Mouse (Mus musculus) lung, postnatal 10 days (tissue): Measurements from ENCODE around the gene Gm37240.
A peak's percentile ranks its signal among the peaks of the same experiment; 100 is the strongest.

Source experiments
- DNase-seq: peaks from one replicate; pipeline ENCODE4 v3.0.0; 2021

Gene Gm37240

DNA sequence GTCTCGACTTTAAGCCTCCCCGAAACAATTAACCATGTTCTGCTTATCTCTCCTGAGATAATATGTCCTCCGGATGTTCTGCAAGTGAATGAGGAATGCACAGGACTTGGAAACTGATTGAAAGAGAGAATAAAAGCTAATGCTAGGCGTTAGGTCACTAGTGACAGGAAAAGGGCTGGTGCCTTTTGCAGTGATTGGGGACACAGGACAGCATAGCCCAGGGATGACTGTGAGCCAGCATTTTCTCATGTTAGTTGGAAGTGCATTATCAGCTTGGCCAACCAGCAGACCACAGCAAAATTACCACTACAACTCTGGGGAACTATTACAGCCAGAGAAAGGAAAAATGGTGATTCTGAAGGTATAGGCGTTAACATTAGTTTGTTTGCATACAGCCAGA, 1163.3 kb downstream of the Gm37240 start:
- DNase-seq = no peak

DNA sequence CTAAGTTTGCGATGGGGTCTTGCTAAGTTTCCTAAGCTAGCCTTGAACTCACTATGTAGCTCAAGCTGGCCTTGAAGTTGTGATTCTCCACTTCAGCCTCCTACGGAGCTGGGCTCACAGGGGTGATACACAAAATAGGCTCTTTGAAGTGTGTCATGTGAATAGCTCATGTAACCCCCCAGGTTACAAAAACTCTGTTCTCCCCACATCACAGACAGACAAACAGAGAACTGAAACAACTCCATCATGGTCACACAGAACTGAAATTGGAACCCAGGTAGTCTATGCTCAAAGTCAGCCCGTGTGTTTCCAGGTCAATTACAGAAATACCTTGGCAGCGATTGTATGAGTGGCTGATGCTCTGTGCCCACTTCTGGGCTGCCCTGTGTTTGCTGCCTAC, 1164.6 kb downstream of the Gm37240 start:
- DNase-seq = no peak

DNA sequence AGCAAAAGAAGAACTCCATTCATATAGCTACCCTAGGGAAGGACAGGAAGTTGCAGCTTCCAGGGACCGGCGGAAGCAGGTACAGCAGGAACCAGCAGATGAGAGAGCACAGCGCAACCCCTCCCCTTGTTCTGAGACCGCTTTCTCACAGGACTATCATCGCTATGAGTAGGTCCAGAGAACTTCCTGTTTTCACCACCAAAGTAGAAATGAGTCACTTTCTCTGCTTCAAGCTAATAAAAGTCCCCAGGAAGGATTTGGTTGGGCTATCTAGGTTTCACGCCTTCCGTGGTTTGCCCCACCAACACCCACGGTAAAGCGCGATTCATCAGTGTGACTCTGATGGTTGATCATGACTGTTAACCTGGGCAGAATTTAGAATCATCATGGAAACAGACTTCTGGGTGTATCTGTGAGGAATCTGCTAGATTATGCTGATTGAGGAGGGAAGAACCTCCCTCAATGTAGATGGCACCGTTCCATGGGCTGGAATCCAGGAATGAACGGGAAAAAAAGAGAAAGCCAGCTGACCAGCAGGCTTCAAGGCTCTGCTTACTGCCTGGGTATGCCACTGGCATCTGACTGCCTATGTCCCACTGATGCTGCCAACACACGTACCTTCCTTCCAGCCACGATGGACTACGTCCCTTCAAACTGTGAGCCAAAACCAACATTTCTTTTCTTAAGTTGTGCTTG, 1172.1 kb downstream of the Gm37240 start:
- peak; percentile 8 for DNase-seq

DNA sequence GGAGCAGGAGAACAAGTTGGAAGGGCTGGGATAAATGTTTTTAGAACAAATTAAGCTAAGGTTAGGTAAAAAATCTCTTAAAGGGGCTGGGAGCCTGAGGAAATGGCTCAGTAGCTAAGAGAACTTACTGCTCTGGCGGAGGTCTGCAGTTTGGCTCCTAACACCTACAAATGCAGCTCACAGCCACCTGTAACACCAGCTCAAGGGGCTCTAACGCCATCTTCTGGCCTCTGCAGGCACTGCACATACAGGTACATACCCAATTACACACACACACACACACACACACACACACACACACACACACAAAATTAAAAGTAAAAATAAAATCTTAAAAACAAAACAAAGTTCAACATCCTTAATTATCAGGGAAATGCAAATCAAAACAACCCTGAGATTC, 1174.4 kb downstream of the Gm37240 start:
- DNase-seq = no peak

DNA sequence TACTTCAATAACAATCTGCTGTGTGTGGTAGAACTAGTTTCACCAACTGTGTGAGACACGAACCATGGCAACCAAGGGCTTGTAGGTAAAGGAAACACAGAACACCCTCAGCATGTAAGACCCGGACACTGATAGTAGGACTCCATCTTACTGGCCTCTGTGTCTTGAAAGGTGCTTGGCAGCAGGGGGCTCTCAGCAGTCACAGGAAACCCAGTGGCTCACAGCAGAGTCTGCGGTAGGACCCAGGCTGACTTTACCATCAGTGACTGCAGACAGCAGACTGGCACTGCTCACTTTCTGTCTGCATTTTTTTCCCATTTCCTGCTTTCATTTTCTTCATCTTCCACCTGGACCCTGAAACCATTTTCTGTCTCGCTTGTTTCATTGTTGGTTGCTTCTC, 1176.6 kb downstream of the Gm37240 start:
- DNase-seq = no peak

- no peak for DNase-seq
Measured at GRCm38 (mm10) chr3:84709967-84710366, 1177.4 kb downstream of the Gm37240 start.

DNA sequence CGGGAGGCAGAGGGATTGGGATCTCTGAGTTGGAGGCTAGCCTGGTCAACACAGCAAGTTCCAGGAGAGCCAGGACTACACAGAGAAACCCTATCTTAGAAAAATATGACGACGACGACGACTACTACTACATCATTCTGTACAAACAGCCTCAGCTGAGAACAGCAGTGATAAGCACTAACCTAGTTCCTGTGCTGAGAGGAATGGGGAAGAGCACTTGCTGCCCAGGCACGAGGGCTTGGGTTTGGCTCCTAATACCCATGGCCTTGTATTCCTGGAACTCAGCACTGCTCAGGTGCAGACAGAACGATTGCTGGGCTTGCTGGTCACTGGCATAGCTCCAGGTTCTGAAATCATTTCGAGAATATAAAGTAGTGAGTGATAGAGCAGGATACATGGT, 1178.2 kb downstream of the Gm37240 start:
- no peak for DNase-seq

- DNase-seq = peak; percentile 20
Measured at GRCm38 (mm10) chr3:84708469-84708868, 1178.8 kb downstream of the Gm37240 start.

GRCm38 (mm10) chr3:84705224-84705623, 1182.1 kb downstream of the Gm37240 start:
- DNase-seq = no peak

- no peak for DNase-seq
Measured at GRCm38 (mm10) chr3:84703083-84703810, 1184.1 kb downstream of the Gm37240 start.

GRCm38 (mm10) chr3:84701964-84702363, 1185.4 kb downstream of the Gm37240 start:
- DNase-seq = no peak

DNA sequence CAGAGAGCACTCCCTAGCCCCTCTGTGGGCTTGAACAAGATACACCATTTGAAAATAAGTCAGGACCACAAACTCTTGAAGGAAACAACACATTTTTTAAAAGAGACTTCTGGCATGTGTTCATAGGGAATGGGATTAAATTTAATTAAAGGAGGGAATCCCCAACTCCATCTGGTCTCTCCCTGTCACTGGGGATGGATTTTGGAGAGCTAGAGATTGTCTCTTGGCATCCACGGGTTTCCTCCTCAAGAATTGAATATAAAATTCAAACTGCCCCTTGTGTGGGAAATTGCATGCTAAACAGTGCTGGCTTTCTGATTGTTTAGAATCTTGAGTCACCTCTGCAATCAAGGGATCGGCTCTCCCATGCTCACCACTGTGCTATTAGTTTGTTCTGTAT, 1185.8 kb downstream of the Gm37240 start:
- no peak for DNase-seq

DNA sequence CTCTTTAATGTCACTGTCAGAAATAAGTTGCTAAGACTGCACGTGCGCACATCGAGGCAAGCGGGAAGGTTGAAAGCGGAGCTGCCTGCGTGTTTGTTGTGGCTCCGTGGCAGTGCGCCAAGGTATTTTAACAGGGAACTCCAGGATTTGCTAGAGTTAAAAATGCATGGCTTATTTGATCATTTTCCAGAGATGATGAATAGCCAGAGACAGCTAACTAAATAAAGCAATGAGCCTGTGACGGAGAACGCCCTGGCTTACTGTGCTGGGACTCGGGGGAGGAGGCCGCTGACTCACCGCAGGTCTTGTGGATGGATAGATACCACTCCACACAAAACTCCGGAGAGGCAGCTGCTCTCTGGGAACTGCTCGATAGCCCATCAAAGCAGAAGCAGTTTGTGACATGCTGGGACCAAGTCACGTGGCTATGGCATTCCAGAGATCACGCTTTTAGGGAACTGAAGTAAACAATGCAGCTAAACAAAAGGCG, 1190.8 kb downstream of the Gm37240 start:
- DNase-seq = peak; percentile 76

GRCm38 (mm10) chr3:84695867-84696361, 1191.4 kb downstream of the Gm37240 start:
- peak; percentile 79 for DNase-seq

GRCm38 (mm10) chr3:84695418-84695817, 1191.9 kb downstream of the Gm37240 start:
- no peak for DNase-seq

GRCm38 (mm10) chr3:84693886-84694285, 1193.4 kb downstream of the Gm37240 start:
- peak; percentile 28 for DNase-seq

DNA sequence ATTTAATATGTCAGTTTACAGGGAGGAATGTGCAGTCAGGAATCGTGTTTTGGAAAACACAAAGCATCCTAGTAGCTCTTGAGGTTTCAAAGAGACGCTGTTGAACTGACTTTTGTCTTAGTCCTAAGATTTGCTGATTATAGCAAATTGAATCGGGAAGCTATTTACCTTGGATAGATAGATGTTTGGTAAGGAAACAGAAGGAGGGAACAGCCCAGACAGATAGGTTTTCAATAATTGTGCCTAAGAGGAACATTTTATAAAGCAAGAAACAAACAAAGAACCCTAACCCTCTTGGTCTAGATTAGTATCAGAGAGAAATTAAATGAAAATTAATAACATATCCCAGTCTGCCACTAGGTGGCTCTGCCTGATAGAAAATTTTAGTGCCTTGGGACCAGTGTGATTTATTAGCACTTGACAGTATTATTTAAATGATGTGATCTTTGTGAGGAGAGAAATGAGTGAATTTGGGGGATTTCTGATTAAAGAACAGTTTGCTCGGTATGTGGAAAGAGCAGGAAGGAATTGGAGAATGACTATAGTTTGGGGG, 1194.6 kb downstream of the Gm37240 start:
- DNase-seq = peak; percentile 61

DNA sequence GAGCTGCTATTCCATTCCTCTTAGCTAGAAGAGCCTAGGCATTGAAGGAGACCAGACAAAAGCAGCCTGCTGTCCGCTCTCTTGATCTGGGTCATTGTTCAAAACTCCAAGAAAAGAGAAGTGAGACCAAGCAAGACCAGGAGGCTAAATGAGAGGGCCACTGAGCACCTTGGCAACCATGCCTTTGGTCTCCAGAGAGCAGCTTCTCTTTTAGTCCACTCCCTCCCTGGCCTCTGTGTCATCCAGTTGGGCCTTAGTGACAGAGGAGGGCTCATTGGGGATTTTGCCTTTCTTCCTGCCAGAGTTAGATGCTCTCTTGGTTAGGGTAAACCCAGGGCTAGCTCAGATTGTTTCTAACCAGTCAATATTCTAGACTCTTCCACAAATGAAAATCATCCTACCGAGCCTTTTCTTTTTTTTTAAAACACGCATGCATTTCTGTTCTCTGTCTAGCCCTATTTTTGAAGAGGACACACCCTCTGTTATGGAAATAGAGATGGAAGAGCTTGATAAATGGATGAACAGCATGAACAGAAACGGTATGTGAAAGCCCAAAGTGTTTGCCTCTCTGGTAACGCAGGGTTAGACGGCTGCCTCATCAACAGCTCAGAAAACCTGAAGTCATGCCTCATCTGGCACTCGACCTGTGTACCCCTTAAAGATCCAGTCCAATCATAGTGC, 1197.1 kb downstream of the Gm37240 start:
- DNase-seq = no peak

GRCm38 (mm10) chr3:84689656-84690055, 1197.7 kb downstream of the Gm37240 start:
- DNase-seq = no peak

GRCm38 (mm10) chr3:84688176-84688575, 1199.1 kb downstream of the Gm37240 start:
- no peak for DNase-seq

GRCm38 (mm10) chr3:84687488-84687846, 1199.9 kb downstream of the Gm37240 start:
- DNase-seq = no peak

DNA sequence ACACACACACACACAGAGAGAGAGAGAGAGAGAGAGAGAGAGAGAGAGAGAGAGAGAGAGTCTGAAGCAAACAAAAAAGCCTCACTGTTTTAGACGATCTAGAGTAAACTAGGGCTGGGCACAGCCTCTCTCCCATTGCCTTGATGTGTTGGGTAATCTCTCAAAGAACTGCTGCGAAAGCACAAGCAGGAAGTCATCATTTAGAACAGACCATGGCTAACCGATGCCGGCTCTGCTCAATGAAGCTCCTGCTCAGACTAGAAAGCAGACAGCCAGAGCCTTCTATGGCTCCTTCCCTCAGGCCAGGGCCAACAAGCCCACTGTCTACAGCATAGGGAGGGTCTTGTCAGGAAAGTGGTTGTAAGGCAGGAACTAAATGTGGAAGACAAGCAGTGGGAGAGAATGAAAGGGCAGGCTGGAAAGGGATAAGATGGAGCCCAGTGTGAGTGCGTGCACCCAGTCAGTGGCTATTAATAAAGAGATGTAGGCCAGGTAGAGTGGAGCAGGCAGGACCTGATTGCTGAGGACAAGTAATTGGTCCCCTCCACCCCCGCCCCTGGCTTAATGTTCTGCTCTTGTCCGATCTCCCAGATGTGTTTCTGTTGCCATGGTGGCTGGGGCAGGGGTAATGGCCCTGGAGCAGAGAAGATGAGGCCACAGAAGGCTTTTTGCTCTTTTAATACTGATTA, 1200.4 kb downstream of the Gm37240 start:
- no peak for DNase-seq

- no peak for DNase-seq
Measured at GRCm38 (mm10) chr3:84686294-84686672, 1201.0 kb downstream of the Gm37240 start.
